Mouse (Mus musculus) heart, postnatal 4 days (tissue): ENCODE results near the gene Atp6v1e1. TPM values are rescaled to one million over a fixed set of nuclear protein-coding genes. Genes with fewer than 3 reads are reported as not detected.
A peak's percentile ranks its signal among the peaks of the same experiment; 100 is the strongest.
"Not testable (repeated sequence)": the region's sequence is repeated elsewhere in the genome, so short reads cannot be mapped to it uniquely, and the experiment has no call there.

Experiments
- DNase-seq: peaks from one replicate; pipeline ENCODE4 v3.0.0; 2021
- total RNA-seq, 2 experiments: library from RNA; stranded (reverse); gene quantifications; 2 replicates each; pipeline ENCODE4 v1.2.3; 2021

Atp6v1e1 gene
- 100 to 1,000 TPM; 145 TPM for total RNA-seq

GRCm38 (mm10) chr6:120822307-120822928 is at the start of gene Atp6v1e1:
Atp6v1e1 (minus strand) TSS chr6:120822793.
- DNase-seq, result peak; percentile 94

GRCm38 (mm10) chr6:120871286-120871685 is 48.7 kb upstream of the Atp6v1e1 start:
- DNase-seq, result no peak

- peak; percentile 12 for DNase-seq
Measured at GRCm38 (mm10) chr6:120868824-120869223, 46.2 kb upstream of the Atp6v1e1 start.

- no peak for DNase-seq
Measured at GRCm38 (mm10) chr6:120866051-120866814, 43.6 kb upstream of the Atp6v1e1 start.

- DNase-seq, result no peak
Measured at GRCm38 (mm10) chr6:120860079-120860478, 37.5 kb upstream of the Atp6v1e1 start.

- no peak for DNase-seq
Measured at GRCm38 (mm10) chr6:120858217-120858711, 35.7 kb upstream of the Atp6v1e1 start.

- peak; percentile 40 for DNase-seq
Measured at GRCm38 (mm10) chr6:120854413-120854812, 31.8 kb upstream of the Atp6v1e1 start.

- DNase-seq, result not testable (repeated sequence)
Measured at GRCm38 (mm10) chr6:120850720-120851119, 28.1 kb upstream of the Atp6v1e1 start.

- no peak for DNase-seq
Measured at GRCm38 (mm10) chr6:120841754-120842153, 19.2 kb upstream of the Atp6v1e1 start.

GRCm38 (mm10) chr6:120840258-120840657 is 17.7 kb upstream of the Atp6v1e1 start:
- DNase-seq, result no peak

- no peak for DNase-seq
Measured at GRCm38 (mm10) chr6:120837152-120837530, 14.5 kb upstream of the Atp6v1e1 start.

- DNase-seq, result no peak
Measured at GRCm38 (mm10) chr6:120836389-120837151, 14.0 kb upstream of the Atp6v1e1 start.

- peak; percentile 99 for DNase-seq
Measured at GRCm38 (mm10) chr6:120835474-120836374, 13.1 kb upstream of the Atp6v1e1 start, which contains the start of gene Bcl2l13. Bcl2l13 (plus strand) TSS chr6:120836212.

GRCm38 (mm10) chr6:120834766-120835321 is 12.3 kb upstream of the Atp6v1e1 start:
- no peak for DNase-seq

GRCm38 (mm10) chr6:120832097-120832496 is 9.5 kb upstream of the Atp6v1e1 start:
- DNase-seq, result no peak

GRCm38 (mm10) chr6:120830866-120831608 is 8.4 kb upstream of the Atp6v1e1 start:
- DNase-seq, result no peak

GRCm38 (mm10) chr6:120830056-120830455 is 7.5 kb upstream of the Atp6v1e1 start:
- DNase-seq, result no peak

GRCm38 (mm10) chr6:120822937-120823614 is 483 bp upstream of the Atp6v1e1 start:
- no peak for DNase-seq

- DNase-seq, result no peak
Measured at GRCm38 (mm10) chr6:120821715-120822114, 878 bp downstream of the Atp6v1e1 start.

GRCm38 (mm10) chr6:120820941-120821340 is 1.7 kb downstream of the Atp6v1e1 start:
- DNase-seq, result no peak
